Mouse (Mus musculus) liver, adult 2 months (tissue): Measurements from ENCODE around the gene Dock2. TPM values are rescaled to one million over a fixed set of nuclear protein-coding genes. Genes with fewer than 3 reads are reported as not detected.

Experiments used
- DNase-seq: peaks from one replicate; pipeline ENCODE4 v3.0.0-alpha.2; 2011; ENCODE audit warnings: low read depth, low spot score; ENCODE audit errors: extremely low read depth
- H3K27ac ChIP-seq: fragments of 200-500 bp; replicated peaks from 2 replicates; pipeline ENCODE4 v1.5.1; 2012; ENCODE audit warnings: low read depth, mild to moderate bottlenecking, control low read depth, inconsistent platforms, low read length; ENCODE audit not compliant: insufficient read depth
- H3K27me3 ChIP-seq: fragments of 200-500 bp; 2 replicates; pipeline ENCODE4 v1.6.1; 2012; ENCODE audit warnings: mild to moderate bottlenecking, moderate library complexity, low read length, inconsistent platforms; ENCODE audit not compliant: control insufficient read depth, insufficient read depth
- H3K36me3 ChIP-seq: fragments of 200-500 bp; 2 replicates; pipeline ENCODE4 v1.6.1; 2012; ENCODE audit warnings: low read length, inconsistent platforms; ENCODE audit not compliant: control insufficient read depth, insufficient read depth
- H3K4me1 ChIP-seq: fragments of 200-500 bp; 2 replicates; pipeline ENCODE4 v1.6.1; 2011; ENCODE audit warnings: low read length; ENCODE audit not compliant: control insufficient read depth, insufficient read depth
- H3K4me3 ChIP-seq: fragments of 200-500 bp; 2 replicates; pipeline ENCODE4 v1.5.1; 2011; ENCODE audit warnings: low read depth, mild to moderate bottlenecking, control low read depth, low read length, moderate library complexity; ENCODE audit not compliant: insufficient read depth
- H3K79me2 ChIP-seq: fragments of 200-500 bp; 2 replicates; pipeline ENCODE4 v1.6.1; 2012; ENCODE audit warnings: inconsistent platforms, mild to moderate bottlenecking, low read length, moderate library complexity; ENCODE audit not compliant: control insufficient read depth, insufficient read depth
- H3K9ac ChIP-seq: fragments of 200-500 bp; 2 replicates; pipeline ENCODE4 v1.6.1; 2012; ENCODE audit warnings: low read depth, mild to moderate bottlenecking, control low read depth, inconsistent platforms, low read length
- CTCF ChIP-seq: fragments of 200-500 bp; IDR thresholded peaks from 2 replicates; pipeline ENCODE4 v1.5.1; 2011; ENCODE audit warnings: low read depth, low read length, control low read depth
- POLR2A ChIP-seq: fragments of 200-500 bp; IDR thresholded peaks from 2 replicates; pipeline ENCODE4 v1.6.1; 2011; ENCODE audit warnings: low read length, control low read depth; ENCODE audit not compliant: insufficient read depth; ENCODE audit errors: extremely low read depth
- WGBS: fragments of 180-500 bp; shearing (Covaris S2); methylation state at CpG from one replicate; pipeline ENCODE4 v1.1.7; 2018; 5-methylcytosine and 5-hydroxymethylcytosine counted together
- polyA plus RNA-seq: library from polyadenylated mRNA; depleted of rRNA; stranded (reverse); fragments of >200 nt; gene quantifications from 2 replicates; pipeline ENCODE4 v1.2.3, GENCODE M21; 2012
- total RNA-seq: library from RNA; depleted of rRNA; stranded (reverse); fragments of >200 nt; gene quantifications from 2 replicates; pipeline ENCODE4 v1.2.3, GENCODE M21; 2014

Gene Dock2
- total and polyA plus RNA-seq, 2 experiments, result 0.95 to 4.0 TPM

DNA sequence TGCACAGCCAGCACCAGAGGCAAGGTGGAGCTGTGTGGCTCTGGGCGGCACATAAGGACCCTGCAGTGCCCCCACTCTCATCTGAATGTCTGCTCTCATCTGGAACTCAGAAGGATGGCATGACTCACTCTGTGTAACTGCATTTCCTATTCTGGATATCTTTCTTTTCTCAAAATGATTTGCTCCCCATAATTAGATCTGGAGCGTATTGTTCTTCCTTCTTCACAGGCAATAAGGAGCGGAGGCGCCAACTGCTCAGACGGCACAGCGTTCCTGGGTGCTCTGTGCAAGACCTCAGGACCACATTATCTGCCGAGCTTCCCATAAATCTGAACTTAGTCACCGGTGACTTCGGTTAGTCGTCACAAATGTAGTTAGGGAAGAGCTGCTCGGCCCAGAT, 75.4 kb downstream of the Dock2 start:
- Histone ChIP-seq H3K27ac (no peak overlapping the region), H3K79me2 (no peaks in the 10 kb centered on the region), H3K27me3 (no peaks in the 10 kb centered on the region), H3K9ac (no peak overlapping the region), H3K36me3 (no peaks in the 10 kb centered on the region), H3K4me1 (no peaks in the 10 kb centered on the region), H3K4me3 (no peak overlapping the region)
- 90% methylated on average over 11 of the region's 11 CpGs for WGBS
- no peak for DNase-seq
- TF ChIP-seq POLR2A (no peak), CTCF (no peak)

DNA sequence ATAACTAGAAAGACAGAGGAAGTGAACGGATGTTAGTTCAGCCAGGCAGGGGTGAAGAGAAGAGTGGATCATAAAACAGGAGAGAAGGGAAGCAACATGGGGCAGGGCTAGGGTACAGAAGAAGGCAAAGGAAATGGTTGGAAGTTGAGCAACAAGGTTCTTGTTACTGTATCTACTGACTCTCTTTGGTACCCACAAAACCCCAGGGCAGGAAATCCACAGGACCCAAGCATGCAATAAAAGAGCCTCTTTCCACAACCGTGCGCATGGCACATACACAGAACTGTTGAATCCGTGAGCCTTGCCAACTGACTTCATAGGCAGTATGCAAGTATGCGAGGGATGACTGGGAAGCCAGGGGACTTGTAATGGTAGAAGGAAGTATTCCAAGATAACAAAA, 76.3 kb downstream of the Dock2 start:
- H3K36me3 ChIP-seq, result no peaks in the 10 kb centered on the region
- no peak for DNase-seq
- H3K4me3 ChIP-seq, result no peak overlapping the region
- no peak overlapping the region for H3K27ac ChIP-seq
- H3K4me1 ChIP-seq, result no peaks in the 10 kb centered on the region
- no peaks in the 10 kb centered on the region for H3K27me3 ChIP-seq
- TF ChIP-seq POLR2A, result no peak
- no peak for TF ChIP-seq CTCF
- no peak overlapping the region for H3K9ac ChIP-seq
- no peaks in the 10 kb centered on the region for H3K79me2 ChIP-seq
- WGBS, result 81% methylated on average over 5 of the region's 5 CpGs

DNA sequence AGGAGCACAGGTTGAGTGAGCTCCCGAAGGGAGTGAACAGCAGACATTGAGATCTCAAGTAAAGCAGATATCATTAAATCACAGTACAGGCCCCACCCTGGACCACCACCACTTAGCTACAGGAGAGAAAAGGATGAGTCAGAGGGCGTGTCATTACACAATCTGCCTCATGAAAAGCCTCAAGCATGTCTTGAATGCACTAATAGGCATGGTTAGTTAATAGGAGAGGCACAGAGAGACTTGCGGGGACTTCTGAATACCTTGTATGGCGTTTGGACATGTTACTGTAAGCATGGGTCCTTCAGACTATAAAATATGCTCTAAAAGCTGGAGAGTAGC, 78.6 kb downstream of the Dock2 start:
- TF ChIP-seq POLR2A (no peak), CTCF (no peak)
- Histone ChIP-seq H3K27ac (no peak overlapping the region), H3K79me2 (no peaks in the 10 kb centered on the region), H3K27me3 (no peaks in the 10 kb centered on the region), H3K4me1 (no peaks in the 10 kb centered on the region), H3K4me3 (no peak overlapping the region), H3K36me3 (no peaks in the 10 kb centered on the region), H3K9ac (no peak overlapping the region)
- no peak for DNase-seq
- 64% methylated on average over 4 of the region's 4 CpGs for WGBS

DNA sequence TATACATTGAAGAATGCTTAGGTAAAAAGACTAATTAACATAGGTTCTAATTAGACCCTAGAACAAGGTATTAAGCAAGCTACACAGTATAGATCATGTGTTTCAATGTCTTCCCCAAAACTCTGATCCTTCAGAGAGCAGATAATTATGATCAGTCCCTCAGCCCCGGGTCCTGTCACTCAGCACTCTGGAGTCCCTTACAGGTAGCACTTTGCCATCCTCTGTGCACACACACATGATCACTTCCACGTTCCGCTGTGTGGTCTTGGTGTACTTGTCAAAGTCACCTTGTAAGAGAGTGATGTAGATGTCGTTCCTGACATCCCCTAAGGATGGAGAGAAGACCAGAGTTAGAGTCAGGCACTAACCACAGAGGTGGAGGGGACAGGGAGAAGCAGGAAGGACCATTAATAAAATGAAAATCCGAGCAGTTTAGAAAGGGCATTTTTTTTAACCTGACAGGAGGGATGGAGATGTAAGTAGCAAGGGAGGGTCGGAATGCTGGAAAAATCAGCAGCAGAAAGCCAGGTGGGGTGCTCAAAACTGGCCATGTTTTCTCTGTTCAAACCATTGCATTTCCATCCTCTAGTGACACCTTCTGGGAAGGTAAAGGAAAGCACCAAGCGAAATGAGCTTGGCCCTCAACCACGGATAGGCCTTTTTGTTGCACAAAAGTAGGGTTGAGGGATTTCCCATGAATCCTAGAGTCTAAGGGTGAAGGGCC, 79.1 kb downstream of the Dock2 start:
- no peak overlapping the region for H3K27ac ChIP-seq
- H3K36me3 ChIP-seq, result no peaks in the 10 kb centered on the region
- no peak for DNase-seq
- no peak overlapping the region for H3K4me3 ChIP-seq
- H3K4me1 ChIP-seq, result no peaks in the 10 kb centered on the region
- H3K27me3 ChIP-seq, result no peaks in the 10 kb centered on the region
- WGBS, result 51% methylated on average over 8 of the region's 8 CpGs
- H3K9ac ChIP-seq, result no peak overlapping the region
- TF ChIP-seq CTCF, result no peak
- no peak for TF ChIP-seq POLR2A
- H3K79me2 ChIP-seq, result no peaks in the 10 kb centered on the region

DNA sequence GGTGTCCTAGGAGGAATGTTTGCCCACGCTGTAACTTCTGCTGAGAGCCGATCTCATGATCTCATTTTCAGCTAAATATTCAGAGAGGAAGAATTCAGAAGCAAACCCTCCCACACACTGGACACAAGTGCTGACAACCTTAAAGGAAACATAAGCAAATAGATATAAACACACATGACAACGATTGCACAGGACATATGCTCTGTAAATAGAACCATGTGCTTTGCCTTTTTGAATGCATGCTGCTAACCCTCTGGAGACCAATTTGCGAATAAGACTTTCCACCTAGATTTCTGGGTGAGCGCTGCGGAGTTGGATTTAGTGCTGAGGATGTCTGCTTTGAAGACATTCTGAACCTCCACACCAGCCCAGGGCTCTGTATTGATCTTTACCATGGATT, 79.8 kb downstream of the Dock2 start:
- 56% methylated on average over 6 of the region's 6 CpGs for WGBS
- Histone ChIP-seq H3K4me3 (no peak overlapping the region), H3K9ac (no peak overlapping the region), H3K27me3 (no peaks in the 10 kb centered on the region), H3K79me2 (no peaks in the 10 kb centered on the region), H3K36me3 (no peaks in the 10 kb centered on the region), H3K4me1 (no peaks in the 10 kb centered on the region), H3K27ac (no peak overlapping the region)
- TF ChIP-seq POLR2A (no peak), CTCF (no peak)
- DNase-seq, result no peak

DNA sequence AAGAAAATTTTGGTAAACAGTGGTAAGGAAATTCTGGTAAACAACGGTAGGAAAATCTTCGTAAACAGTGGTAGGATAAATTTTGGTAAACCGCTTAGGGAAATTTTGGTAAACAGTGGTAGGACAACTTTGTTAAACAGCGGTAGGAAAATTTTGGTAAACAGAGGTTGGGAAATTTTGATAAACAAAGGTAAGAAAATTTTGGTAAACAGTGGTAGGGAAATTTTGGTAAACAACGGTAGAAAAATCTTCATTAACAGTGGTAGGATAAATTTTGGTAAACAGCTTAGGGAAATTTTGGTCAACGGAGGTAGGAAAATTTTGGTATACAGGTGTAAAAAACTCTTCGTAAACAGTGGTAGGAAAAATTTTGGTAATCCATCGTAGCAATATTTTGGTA, 101.9 kb downstream of the Dock2 start:
- H3K27ac ChIP-seq, result no peak overlapping the region
- no peak for TF ChIP-seq CTCF
- TF ChIP-seq POLR2A, result no peak
- no peaks in the 10 kb centered on the region for H3K27me3 ChIP-seq
- no peaks in the 10 kb centered on the region; the same call in 1 of the 2 replicates for H3K36me3 ChIP-seq
- H3K9ac ChIP-seq, result no peak overlapping the region
- no peak overlapping the region for H3K4me3 ChIP-seq
- H3K4me1 ChIP-seq, result no peaks in the 10 kb centered on the region
- peak; percentile 37 for DNase-seq
- 50% methylated on average over 8 of the region's 8 CpGs for WGBS
- no peaks in the 10 kb centered on the region for H3K79me2 ChIP-seq
